Mouse (Mus musculus) liver, adult 2 months (tissue): ENCODE results near the gene Pdlim5. TPM values are rescaled to one million over a fixed set of nuclear protein-coding genes. Genes with fewer than 3 reads are reported as not detected.

Experiments used
- DNase-seq: peaks from one replicate; pipeline ENCODE4 v3.0.0-alpha.2; 2011; ENCODE audit warnings: low read depth, low spot score; ENCODE audit errors: extremely low read depth
- H3K27ac ChIP-seq: fragments of 200-500 bp; replicated peaks from 2 replicates; pipeline ENCODE4 v1.5.1; 2012; ENCODE audit warnings: low read depth, mild to moderate bottlenecking, control low read depth, inconsistent platforms, low read length; ENCODE audit not compliant: insufficient read depth
- H3K27me3 ChIP-seq: fragments of 200-500 bp; 2 replicates; pipeline ENCODE4 v1.6.1; 2012; ENCODE audit warnings: mild to moderate bottlenecking, moderate library complexity, low read length, inconsistent platforms; ENCODE audit not compliant: control insufficient read depth, insufficient read depth
- H3K36me3 ChIP-seq: fragments of 200-500 bp; 2 replicates; pipeline ENCODE4 v1.6.1; 2012; ENCODE audit warnings: low read length, inconsistent platforms; ENCODE audit not compliant: control insufficient read depth, insufficient read depth
- H3K4me1 ChIP-seq: fragments of 200-500 bp; 2 replicates; pipeline ENCODE4 v1.6.1; 2011; ENCODE audit warnings: low read length; ENCODE audit not compliant: control insufficient read depth, insufficient read depth
- H3K4me3 ChIP-seq: fragments of 200-500 bp; 2 replicates; pipeline ENCODE4 v1.5.1; 2011; ENCODE audit warnings: low read depth, mild to moderate bottlenecking, control low read depth, low read length, moderate library complexity; ENCODE audit not compliant: insufficient read depth
- H3K79me2 ChIP-seq: fragments of 200-500 bp; 2 replicates; pipeline ENCODE4 v1.6.1; 2012; ENCODE audit warnings: inconsistent platforms, mild to moderate bottlenecking, low read length, moderate library complexity; ENCODE audit not compliant: control insufficient read depth, insufficient read depth
- H3K9ac ChIP-seq: fragments of 200-500 bp; 2 replicates; pipeline ENCODE4 v1.6.1; 2012; ENCODE audit warnings: low read depth, mild to moderate bottlenecking, control low read depth, inconsistent platforms, low read length
- CTCF ChIP-seq: fragments of 200-500 bp; IDR thresholded peaks from 2 replicates; pipeline ENCODE4 v1.5.1; 2011; ENCODE audit warnings: low read depth, low read length, control low read depth
- POLR2A ChIP-seq: fragments of 200-500 bp; IDR thresholded peaks from 2 replicates; pipeline ENCODE4 v1.6.1; 2011; ENCODE audit warnings: low read length, control low read depth; ENCODE audit not compliant: insufficient read depth; ENCODE audit errors: extremely low read depth
- WGBS: fragments of 180-500 bp; shearing (Covaris S2); methylation state at CpG from one replicate; pipeline ENCODE4 v1.1.7; 2018; 5-methylcytosine and 5-hydroxymethylcytosine counted together
- polyA plus RNA-seq: library from polyadenylated mRNA; depleted of rRNA; stranded (reverse); fragments of >200 nt; gene quantifications from 2 replicates; pipeline ENCODE4 v1.2.3, GENCODE M21; 2012
- total RNA-seq: library from RNA; depleted of rRNA; stranded (reverse); fragments of >200 nt; gene quantifications from 2 replicates; pipeline ENCODE4 v1.2.3, GENCODE M21; 2014

Pdlim5 gene
- total and polyA plus RNA-seq, 2 experiments = 31.4 to 45.8 TPM

DNA sequence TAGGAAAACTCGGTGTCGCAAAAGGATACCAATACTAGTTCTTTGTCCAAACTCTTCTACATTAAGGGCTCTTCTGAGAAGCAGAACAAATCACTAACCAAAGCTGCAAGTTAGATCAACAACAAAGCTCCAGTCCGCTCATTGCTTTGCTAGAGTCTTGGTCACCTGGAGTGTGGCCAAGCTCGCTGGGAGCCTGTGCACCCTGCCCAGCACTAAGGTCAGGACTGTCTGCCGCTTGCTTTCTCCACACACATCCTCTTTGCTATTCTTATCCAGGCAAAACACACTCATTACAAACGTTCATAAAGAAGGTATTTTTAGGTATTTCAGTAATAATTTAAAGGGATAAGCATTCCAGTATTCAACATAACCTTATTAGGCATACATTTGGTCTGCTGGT, 73.6 kb downstream of the Pdlim5 start:
- Histone ChIP-seq H3K4me1 (peaks cover 3% of the 10 kb centered on the region; the same call in 1 of the 2 replicates), H3K36me3 (no peaks in the 10 kb centered on the region), H3K27me3 (no peaks in the 10 kb centered on the region), H3K27ac (no peak overlapping the region), H3K79me2 (peaks cover 6% of the 10 kb centered on the region; the same call in 1 of the 2 replicates), H3K4me3 (no peak overlapping the region), H3K9ac (no peak overlapping the region)
- peak; percentile 82 for DNase-seq
- WGBS = 9% methylated on average over 6 of the region's 6 CpGs
- TF ChIP-seq POLR2A (no peak), CTCF (no peak)

DNA sequence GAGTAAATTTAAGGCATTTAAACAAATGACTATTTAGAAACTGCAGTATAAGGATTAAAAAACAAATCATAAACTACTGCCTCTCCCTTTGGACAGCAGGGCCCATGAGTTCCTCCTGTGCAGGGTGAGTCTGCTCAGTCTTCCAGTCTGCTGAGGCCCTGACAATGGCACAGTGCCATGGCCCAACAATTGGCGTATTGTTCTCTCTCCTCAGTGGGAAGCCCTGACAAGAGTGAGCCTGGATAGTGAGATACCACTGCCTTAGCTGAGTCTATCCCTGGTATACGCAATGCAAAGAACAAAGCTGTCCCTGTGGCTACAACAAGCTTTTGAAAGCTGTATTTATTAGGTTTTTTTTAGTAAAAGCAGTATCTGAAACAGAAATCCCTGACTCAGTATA, 77.3 kb downstream of the Pdlim5 start:
- 67% methylated on average over 2 of the region's 2 CpGs for WGBS
- no peak for DNase-seq

DNA sequence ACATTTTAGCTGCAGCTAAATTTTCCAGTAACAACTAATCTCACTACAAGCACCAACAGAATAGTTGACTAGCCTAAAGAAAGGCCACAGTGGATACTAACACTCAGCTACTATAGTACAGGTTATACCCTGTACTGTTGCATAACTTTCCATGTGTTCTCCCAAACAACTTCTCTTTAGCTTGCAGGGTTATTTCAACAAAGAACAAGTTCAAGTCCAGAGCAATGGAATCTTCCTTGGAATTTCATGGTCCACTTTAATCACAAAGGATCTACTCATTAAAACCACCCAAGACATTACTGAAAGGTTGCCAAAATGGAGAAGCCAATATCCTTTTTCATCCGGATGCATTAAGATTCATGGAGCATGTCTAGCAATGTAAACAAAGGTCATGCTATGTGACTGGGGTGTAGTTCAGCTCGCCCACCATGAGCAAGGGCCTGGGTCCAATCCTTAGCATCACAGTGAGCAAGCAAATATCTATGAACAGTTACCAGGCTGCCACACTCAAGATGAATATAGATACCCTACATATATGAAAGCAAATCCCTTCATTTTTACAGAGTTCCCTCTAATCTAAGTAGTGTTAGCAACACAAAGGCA, 79.3 kb downstream of the Pdlim5 start:
- no peak for TF ChIP-seq CTCF
- no peak for TF ChIP-seq POLR2A
- no peak overlapping the region for H3K4me3 ChIP-seq

More for the DNA sequence above, 77.3 kb downstream of the Pdlim5 start:
- Histone ChIP-seq H3K4me3 (no peak overlapping the region), H3K27ac (no peak overlapping the region), H3K27me3 (no peaks in the 10 kb centered on the region), H3K36me3 (no peaks in the 10 kb centered on the region), H3K79me2 (peaks cover 4% of the 10 kb centered on the region; the same call in 1 of the 2 replicates), H3K4me1 (peaks cover 3% of the 10 kb centered on the region; the same call in 1 of the 2 replicates), H3K9ac (no peak overlapping the region)
- no peak for TF ChIP-seq POLR2A
- no peak for TF ChIP-seq CTCF

DNA sequence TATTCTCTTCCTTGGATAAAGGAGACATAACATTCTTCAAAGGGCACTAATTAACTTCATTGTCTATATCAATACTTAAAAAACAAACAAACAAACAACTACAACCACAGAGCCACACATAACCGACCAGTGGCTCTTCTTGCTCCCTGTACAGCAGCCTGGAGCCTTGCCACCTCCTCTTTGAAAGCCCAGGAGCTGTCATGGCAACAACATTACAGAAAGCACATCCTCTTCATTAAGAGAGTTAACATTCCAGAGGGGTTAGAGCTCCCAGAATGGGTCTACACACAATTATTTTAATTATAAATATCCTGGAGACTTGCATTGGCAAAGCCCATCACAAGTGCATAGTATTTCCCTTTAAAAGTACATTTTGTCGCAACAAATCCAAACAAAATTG, 84.4 kb downstream of the Pdlim5 start:
- TF ChIP-seq POLR2A (no peak), CTCF (no peak)
- WGBS = 61% methylated on average over 2 of the region's 2 CpGs
- peaks cover under 1% of the 10 kb centered on the region; the same call in 1 of the 2 replicates for H3K36me3 ChIP-seq
- H3K4me1 ChIP-seq = peaks cover 1% of the 10 kb centered on the region; the same call in 1 of the 2 replicates
- no peak overlapping the region for H3K9ac ChIP-seq
- no peaks in the 10 kb centered on the region for H3K79me2 ChIP-seq
- DNase-seq = peak; percentile 40
- H3K4me3 ChIP-seq = no peak overlapping the region
- no peak overlapping the region for H3K27ac ChIP-seq
- H3K27me3 ChIP-seq = no peaks in the 10 kb centered on the region

More for the DNA sequence above, 79.3 kb downstream of the Pdlim5 start:
- H3K9ac ChIP-seq = no peak overlapping the region
- H3K36me3 ChIP-seq = no peaks in the 10 kb centered on the region
- H3K79me2 ChIP-seq = peaks cover 3% of the 10 kb centered on the region; the same call in 1 of the 2 replicates
- peak; percentile 65 for DNase-seq
- no peak overlapping the region for H3K27ac ChIP-seq
- H3K27me3 ChIP-seq = no peaks in the 10 kb centered on the region
- 74% methylated on average over 2 of the region's 2 CpGs for WGBS
- no peaks in the 10 kb centered on the region; the same call in 1 of the 2 replicates for H3K4me1 ChIP-seq

DNA sequence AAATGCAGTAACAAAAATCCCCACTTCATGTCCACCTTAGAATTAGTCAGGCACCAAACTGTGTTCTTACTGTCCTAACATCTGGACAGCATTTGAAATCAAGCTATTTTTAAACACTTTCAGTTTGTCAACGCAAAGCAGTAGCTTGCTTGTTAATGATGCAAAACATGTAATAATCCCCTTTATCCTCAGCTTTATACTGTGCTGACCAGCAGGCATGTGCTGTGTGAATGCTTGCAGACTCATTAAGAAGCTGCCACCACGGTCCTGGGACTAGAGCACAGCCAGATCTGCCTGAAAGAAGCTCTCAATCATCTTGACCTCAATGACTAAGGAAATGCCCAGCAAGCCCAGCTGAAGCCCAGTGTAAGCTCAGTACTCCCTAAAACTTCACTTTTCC, 85.0 kb downstream of the Pdlim5 start:
- Histone ChIP-seq H3K79me2 (no peaks in the 10 kb centered on the region), H3K4me1 (0 out of 2 replicates have a peak, but pooled peaks cover 1% of the 10 kb centered on the region), H3K27me3 (no peaks in the 10 kb centered on the region), H3K9ac (no peak overlapping the region), H3K27ac (no peak overlapping the region), H3K4me3 (no peak overlapping the region), H3K36me3 (peaks cover 3% of the 10 kb centered on the region)
- 77% methylated on average over 2 of the region's 2 CpGs for WGBS
- TF ChIP-seq POLR2A (no peak), CTCF (no peak)
- no peak for DNase-seq

DNA sequence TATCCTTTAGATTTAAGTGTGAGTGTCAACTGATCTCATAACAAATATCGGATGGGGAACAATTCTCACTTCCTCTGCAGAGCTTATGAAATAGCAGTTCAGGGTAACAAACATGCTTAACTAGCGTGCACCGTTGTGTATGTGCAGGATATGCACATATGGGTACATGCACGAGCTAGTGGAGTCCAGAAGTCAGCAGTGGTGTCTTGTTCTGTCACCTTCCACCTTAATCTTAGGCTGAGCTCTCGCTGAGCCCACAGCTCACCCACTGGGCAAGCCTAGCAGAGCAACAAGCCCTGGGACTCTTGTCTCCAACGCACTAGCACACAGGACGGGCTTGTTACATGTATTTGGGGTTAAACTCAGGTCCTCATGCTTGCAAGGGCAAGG, 100.2 kb downstream of the Pdlim5 start:
- no peaks in the 10 kb centered on the region; the same call in 1 of the 2 replicates for H3K79me2 ChIP-seq
- no peak overlapping the region for H3K27ac ChIP-seq
- no peak overlapping the region for H3K4me3 ChIP-seq
- 80% methylated on average over 7 of the region's 7 CpGs for WGBS
- peaks cover 9% of the 10 kb centered on the region for H3K36me3 ChIP-seq
- DNase-seq = no peak
- no peaks in the 10 kb centered on the region for H3K4me1 ChIP-seq
- no peak overlapping the region for H3K9ac ChIP-seq
- no peaks in the 10 kb centered on the region for H3K27me3 ChIP-seq
- TF ChIP-seq POLR2A = no peak
- no peak for TF ChIP-seq CTCF
